Mouse (Mus musculus) olfactory bulb, adult 2 months (tissue): Measurements from ENCODE around the gene Gramd4.

Source experiments
- CTCF ChIP-seq: fragments of 200-500 bp; IDR thresholded peaks from 2 replicates; pipeline ENCODE4 v1.5.1; 2012; ENCODE audit warnings: low read depth, mild to moderate bottlenecking, low read length, moderate library complexity; ENCODE audit not compliant: insufficient read depth
- POLR2A ChIP-seq: fragments of 200-500 bp; IDR thresholded peaks from 2 replicates; pipeline ENCODE4 v1.6.1; 2012; ENCODE audit warnings: mild to moderate bottlenecking, low read depth, low read length, moderate library complexity; ENCODE audit not compliant: insufficient read depth

GRCm38 (mm10) chr15:86013130-86013529 is 44.4 kb upstream of the Gramd4 start:
- no peak for TF ChIP-seq CTCF
- TF ChIP-seq POLR2A = no peak
